Mouse (Mus musculus) monocyte, adult 2 months (primary cell): ENCODE measurements around the gene Ticam1.
A peak's percentile ranks its signal among the peaks of the same experiment; 100 is the strongest.

Experiments used
- DNase-seq, 2 experiments: peaks; one replicate each; pipeline ENCODE4 v3.0.0; 2022; ENCODE audit warnings: low spot score in 2 of 2, low read depth in 1 of 2

Ticam1 gene

DNA sequence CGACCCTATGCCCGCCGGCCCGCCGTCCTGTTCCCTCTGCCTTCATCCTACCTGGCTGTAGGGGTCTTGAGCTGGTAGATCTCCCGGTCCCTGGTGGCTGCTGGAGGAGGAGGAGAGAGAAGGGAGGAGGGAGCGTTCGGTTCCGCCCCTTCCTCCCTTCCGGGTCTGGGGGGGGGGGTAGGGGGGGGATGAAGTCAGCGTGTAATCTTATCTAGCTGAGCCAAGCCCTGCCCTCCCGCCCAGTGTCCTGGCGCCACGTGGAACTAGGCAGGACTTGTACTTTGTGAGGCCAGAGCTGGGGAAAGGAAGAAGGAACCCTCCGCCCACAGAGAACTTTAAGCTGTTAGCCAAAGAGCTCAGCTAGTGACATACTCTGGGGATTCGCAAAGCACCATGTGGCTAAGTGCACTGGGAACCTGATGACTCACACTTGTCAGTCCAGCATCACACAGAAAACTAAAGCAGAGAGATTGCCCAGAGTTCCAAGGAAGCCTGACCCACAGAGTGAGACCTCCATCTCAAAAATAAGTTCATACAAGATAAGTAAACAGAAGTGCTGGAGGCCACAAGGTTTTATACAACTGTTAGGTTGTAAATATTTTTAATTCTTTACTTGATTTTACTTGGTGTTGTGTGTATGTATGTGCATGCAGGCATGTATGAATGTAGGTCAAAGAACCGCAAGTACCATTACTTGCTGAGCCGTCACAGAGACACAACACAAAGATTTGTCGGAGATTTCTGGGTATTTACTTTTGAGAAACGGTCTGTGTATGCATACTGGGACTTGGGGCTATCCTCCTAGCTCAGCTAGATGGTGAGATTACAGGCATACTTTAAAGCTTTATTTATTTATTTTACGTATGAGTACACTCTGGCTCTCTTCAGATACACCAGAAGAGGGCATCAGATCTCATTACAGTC, at the start of gene Ticam1:
Gene Ticam1, minus strand, starts transcription at position 144 of the 924 bp plus-strand sequence.
- DNase-seq, result peak; percentile 83 to 84

- peak; percentile 98 to 99 for DNase-seq
Observed at GRCm38 (mm10) chr17:56325450-56326152, 49.0 kb upstream of the Ticam1 start, which contains the start of gene Kdm4b. TSS of gene Kdm4b (plus strand) at chr17:56326062.

DNA sequence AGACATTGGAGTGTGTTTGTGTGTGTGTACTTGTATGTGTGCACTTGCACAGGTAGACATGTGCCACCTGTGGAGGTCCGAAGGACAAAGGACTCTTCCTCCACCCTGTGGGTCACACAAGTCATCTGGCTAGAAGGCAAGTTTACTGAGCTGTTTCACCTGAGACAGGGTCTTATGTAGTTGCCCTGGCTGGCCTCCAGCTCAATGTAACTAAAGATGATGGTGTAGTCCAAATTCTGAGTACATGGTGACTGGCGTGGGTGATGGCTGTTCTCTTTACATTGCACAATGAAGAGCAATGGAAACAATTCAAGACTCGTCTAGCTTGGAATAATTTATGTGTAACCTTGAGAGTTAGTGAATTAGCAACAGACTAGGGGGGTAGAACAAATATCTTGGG, 47.8 kb upstream of the Ticam1 start:
- no peak for DNase-seq

DNA sequence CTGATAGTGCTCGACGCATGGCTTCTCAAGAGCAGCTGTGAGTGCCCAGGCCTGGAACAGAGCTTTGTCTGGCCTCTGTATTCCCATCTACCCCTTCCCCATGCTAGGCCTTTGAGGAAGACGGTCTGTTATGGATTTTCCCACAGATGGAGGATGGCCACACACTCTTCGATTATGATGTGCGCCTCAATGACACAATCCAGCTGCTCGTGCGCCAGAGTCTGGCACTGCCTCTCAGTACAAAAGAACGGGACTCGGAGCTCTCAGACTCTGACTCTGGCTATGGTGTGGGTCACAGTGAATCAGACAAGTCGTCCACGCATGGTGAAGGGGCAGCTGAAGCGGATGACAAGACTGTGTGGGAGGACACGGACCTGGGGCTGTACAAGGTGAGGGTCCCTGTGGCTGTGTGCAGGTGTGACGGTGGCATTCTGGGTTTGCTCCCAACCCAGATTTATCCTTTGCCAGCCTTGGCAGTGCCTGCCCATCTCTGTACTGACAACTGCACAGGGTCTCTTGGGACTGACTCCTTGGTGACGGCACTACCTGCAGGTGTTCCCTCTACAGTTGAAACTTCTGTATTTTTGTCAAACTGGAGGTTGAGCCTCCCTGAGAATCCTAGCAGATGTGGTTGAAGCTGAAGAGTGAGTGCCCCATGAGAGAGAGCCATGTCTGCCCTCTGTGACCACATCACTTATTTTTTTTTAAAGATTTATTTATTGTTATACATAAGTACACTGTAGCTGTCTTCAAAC, 32.8 kb upstream of the Ticam1 start:
- DNase-seq, result no peak

DNA sequence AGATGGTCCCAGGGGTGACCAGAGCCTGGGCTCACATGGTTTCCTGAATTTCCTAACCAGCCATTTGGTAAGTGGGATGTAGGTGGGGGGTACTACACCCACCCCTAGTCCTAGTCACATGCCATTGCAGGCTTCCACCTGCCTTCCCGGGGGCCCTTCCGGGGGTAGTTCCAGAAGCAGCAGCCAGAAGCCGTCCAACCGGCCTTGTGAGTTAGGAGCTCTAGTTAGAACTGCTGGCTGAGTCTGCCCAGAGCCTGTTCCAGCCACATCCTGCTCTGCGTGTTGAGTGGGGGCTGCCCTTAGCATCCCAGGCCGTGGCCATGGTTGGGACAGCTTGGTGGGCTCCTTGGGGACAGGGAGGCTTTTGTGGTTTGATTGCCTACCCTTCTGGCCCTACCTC, 31.5 kb upstream of the Ticam1 start:
- no peak for DNase-seq

DNA sequence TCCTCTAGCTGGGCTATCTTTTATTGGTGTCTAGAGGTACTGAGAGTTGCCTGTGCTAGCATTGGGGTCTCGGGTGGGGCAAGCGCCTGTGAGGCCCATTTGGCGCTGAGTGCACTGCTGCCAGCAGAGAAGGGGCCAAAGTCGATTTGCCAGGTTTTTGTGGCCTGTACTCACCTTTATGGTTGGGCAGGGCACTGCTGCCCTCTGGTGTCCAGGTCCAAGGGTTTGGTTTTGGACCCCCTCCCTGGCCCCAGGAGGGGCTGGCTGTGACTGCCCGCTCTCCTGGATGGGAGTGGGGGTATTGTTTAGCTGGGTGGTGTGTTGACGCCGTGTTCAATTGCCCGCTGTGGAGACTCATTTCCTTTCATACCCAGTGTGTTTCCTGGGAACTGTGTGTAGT, 29.2 kb upstream of the Ticam1 start:
- DNase-seq, result no peak

- no peak for DNase-seq
Observed at GRCm38 (mm10) chr17:56305156-56305555, 28.6 kb upstream of the Ticam1 start.

DNA sequence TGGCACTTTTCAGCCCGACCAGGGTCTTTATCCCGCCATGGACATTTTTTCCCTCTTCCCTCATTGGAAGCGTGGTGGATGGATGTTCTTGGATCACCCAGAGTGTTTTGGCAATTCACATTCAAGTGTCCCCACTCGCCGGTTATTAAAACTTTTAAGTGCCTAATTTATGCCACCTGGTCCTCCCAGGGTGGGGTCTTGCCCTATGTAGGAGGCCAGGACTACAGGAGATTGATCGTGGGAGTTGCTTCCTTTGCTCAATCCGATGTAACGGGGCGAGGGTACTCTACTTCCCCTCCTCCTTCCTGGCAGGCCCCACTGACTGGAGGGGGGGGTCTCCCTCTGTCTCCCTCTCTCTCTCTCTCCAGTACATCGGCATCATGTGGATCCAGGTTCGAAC, 28.1 kb upstream of the Ticam1 start:
- DNase-seq, result no peak

GRCm38 (mm10) chr17:56303847-56304586, 27.4 kb upstream of the Ticam1 start:
- peak; percentile 88 for DNase-seq

GRCm38 (mm10) chr17:56303160-56303846, 26.7 kb upstream of the Ticam1 start, which contains the start of gene Uhrf1:
TSS of gene Uhrf1 (plus strand) at chr17:56303321.
- DNase-seq, result peak; percentile 58 to 71

DNA sequence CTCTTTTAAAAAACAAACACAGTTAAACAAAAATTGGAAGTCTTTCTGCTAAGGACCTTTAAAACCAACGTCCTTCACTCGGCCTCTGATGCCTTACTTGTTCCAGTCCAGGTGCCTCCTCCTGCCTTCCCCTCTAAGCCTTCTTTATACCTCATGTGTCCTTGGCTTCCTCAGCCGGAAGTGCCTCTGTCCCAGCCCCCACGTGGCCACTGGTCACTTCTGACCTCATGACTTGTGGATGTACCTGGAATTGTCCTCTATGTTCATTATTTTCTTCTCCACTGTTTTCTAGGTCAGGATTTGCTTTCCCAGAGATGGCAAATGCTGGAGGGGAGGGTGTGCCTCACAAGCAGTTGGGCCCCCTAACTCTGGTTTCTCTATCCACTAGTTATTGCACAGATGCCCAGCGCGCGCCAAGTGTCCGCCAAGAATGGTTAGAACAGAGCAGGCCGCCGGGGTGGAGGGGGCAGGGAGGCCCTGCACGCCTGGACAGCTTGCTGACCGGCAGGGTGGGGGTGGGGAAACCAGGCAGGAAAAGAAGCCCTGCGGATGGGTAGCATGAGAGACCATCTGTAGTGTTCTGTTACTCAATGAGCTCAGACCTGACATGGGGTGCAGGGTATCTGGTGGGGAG, 25.9 kb upstream of the Ticam1 start:
- DNase-seq, result no peak

DNA sequence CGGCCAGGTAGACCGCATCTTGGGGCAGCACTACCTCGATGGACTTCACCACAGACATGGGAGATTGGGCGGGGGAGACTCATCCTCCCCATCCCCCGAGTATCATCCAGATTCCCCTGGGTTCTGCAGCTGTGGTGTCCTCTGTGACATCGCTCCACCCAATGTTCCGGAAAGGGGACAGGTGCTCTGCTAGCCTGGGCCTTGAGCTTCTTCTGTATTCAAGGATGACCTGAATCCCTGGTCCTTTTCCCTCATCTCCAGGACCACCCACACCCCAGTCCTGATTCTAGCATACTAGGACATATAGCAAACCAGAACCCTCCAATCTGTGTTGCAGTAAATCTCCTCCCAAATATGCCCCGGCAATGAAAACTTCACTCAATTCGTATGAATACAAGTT, 23.6 kb upstream of the Ticam1 start, which contains the start of gene Arrdc5:
Gene Arrdc5, minus strand, starts transcription at position 101 of the 400 bp plus-strand sequence.
- DNase-seq, result no peak

DNA sequence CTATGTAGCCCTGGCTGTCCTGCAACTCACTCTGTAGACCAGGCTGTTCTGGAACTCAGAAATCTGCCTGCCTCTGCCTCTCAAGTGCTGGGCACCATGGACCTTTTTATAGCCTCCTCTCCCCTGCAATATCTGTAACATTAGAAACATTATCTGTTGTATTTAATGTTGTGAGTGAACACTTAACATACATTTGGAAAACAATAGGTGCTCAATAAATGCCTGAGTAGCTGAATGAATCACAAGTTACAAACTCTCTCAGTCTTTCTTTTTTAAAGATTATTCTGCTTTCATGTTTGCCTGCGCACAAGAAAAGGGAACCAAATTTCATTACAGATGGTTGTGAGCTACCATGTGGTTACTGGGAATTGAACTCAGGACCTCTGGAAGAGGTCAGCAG, 21.7 kb upstream of the Ticam1 start:
- DNase-seq, result no peak

- DNase-seq, result no peak
Observed at GRCm38 (mm10) chr17:56296201-56296600, 19.6 kb upstream of the Ticam1 start.

DNA sequence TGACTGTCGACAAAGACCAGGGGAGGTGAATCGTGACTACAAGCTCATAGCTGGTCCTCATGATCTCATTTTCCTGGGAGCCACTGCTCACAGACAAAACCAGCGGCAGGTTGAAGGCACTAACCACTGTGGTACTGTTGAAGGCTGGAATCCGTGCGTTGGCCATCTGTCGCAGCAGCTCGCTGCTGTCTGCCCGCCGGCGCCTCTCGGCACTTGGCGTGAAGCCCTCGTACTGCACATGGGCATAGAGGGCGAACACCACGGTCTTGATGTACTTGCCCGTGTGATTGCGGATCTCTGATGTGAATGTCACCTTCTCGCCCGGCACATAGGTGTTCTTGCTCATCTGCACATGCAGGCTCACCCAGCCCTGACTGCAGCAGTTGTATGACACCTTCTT, 17.7 kb upstream of the Ticam1 start:
- DNase-seq, result no peak

DNA sequence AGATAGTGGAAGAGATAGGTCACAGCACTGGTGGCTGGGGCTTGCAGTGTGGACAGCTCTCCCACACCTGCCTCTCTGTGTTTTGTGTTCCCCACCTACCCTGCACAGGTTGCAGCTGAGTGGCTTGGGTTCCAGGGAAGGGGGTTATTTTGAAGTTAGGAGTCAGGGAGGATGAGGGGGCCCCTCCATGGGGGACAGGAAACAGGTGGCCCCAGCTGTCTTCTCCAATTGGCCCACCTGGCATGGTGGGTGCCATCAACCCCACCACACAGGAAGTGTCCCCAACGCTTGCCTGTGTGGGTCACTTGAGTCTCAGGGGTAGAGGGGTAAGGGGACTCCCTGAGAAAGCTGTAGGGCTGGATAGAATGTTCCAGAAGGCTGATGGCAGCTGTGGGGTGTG, 16.7 kb upstream of the Ticam1 start:
- DNase-seq, result no peak

GRCm38 (mm10) chr17:56292531-56293222, 16.1 kb upstream of the Ticam1 start, which contains the start of gene Plin3:
TSS of gene Plin3 (minus strand) at chr17:56292873.
- no peak for DNase-seq

DNA sequence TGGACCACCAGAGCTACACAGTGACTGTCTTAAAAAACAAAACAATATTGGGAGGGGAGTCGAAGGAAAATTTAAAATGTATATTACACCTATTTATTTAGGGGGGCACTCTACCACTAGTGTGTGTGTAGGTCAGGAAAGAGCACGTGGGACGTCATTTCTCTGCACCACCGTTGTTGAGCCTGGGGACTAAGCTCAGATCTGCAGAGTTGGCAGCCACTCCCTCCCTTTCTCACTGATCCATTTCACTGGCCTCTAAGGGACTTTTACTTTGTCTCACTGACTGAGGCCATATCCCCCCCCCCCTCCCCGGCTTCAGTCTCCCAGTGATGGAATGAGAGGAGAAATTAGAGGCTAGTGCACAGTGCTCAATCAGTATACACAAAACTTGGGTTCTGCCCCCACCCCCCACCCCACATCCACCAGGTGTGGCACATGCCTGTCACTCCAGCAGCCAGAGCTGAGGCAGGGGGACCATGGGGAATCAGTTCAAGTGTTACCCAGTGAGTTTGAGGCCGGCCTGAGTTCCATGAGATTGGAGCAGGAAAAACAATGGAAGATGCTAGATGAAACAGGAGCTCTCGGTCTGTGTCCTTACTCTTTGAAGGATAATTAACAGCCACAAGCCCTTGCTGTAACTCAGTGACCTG, 15.4 kb upstream of the Ticam1 start:
- DNase-seq, result no peak
